Mouse (Mus musculus) embryonic fibroblast, embryonic 13.5 days (primary cell): ENCODE measurements around the gene Prkacb. TPM values are rescaled to one million over a fixed set of nuclear protein-coding genes. Genes with fewer than 3 reads are reported as not detected.

Experiments
- H3K27ac ChIP-seq: 2 replicates; pipeline ENCODE4 v1.5.1; 2012; ENCODE audit warnings: low read length, control low read depth, inconsistent platforms; ENCODE audit not compliant: insufficient read depth
- H3K4me1 ChIP-seq: 2 replicates; pipeline ENCODE4 v1.6.1; 2011; ENCODE audit warnings: low read length; ENCODE audit not compliant: control insufficient read depth, insufficient read depth
- H3K4me3 ChIP-seq: 2 replicates; pipeline ENCODE4 v1.5.1; 2011; ENCODE audit warnings: mild to moderate bottlenecking, control low read depth, low read length; ENCODE audit not compliant: insufficient read depth
- CTCF ChIP-seq: IDR thresholded peaks from 2 replicates; pipeline ENCODE4 v1.5.1; 2011; ENCODE audit warnings: mild to moderate bottlenecking, control low read depth, low read length, moderate library complexity, borderline replicate concordance; ENCODE audit not compliant: insufficient read depth
- POLR2A ChIP-seq: IDR thresholded peaks from 2 replicates; pipeline ENCODE4 v1.6.1; 2011; ENCODE audit warnings: low read depth, mild to moderate bottlenecking, control low read depth, low read length, moderate library complexity
- polyA plus RNA-seq: library from polyadenylated mRNA; stranded (reverse); fragments of >200 nt; gene quantifications from 2 replicates; pipeline ENCODE4 v1.2.4, GENCODE M21; 2011; ENCODE audit warnings: low read depth; ENCODE audit not compliant: missing spikeins, insufficient read length

The Prkacb gene
- polyA plus RNA-seq, 1 experiment: 78.5 TPM

DNA sequence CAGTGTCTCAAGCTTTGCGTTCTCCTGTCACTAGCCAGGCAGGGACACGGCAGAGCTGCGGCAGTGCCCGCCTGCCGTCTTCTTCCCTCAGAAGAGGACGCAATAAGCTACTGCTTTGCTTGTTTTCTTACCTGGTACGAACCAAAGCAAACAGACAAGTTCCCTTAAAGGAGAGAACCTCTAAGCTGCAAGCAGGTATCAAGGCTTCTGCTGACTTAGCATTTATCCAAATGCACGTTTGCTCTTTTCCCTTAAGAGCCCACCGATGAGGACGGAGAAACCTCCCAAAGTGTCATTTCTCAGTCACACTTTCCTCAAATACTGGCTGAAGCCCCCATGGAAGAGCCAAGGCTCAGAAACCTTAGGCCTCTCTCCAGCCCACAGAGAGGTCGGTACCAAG lies 81.3 kb downstream of the Prkacb start:
- Histone ChIP-seq H3K4me3 (no peak overlapping the region), H3K4me1 (peaks cover 2% of the 10 kb centered on the region; the same call in 1 of the 2 replicates)
- TF ChIP-seq CTCF (no peak), POLR2A (no peak)

GRCm38 (mm10) chr3:146723037-146723436 lies 89.8 kb downstream of the Prkacb start:
- TF ChIP-seq POLR2A: no peak
- no peak for TF ChIP-seq CTCF

More for the DNA sequence above, 81.3 kb downstream of the Prkacb start:
- H3K27ac ChIP-seq: no peak overlapping the region

DNA sequence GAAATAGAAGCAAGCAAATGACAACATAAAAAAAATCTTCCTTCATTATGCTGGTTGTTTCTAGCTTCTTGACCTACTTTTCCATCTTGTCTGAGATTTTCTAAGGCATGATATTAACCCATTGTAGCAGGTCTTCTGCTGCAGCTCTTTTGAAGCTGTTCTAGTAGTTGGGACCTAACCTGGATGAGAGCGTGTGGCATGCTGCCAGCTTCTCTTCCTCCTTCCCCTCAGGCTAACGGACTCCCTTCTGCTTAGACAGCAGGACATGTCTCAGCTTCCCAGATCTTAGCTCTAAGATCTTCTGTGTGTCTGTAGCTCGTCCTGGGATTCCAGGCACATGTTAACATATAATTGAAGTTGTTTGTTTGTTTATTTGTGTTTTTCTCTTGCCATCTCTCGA lies 93.1 kb downstream of the Prkacb start:
- TF ChIP-seq CTCF: no peak
- no peak for TF ChIP-seq POLR2A
- Histone ChIP-seq H3K4me1 (no peaks in the 10 kb centered on the region; the same call in 1 of the 2 replicates), H3K27ac (no peak overlapping the region), H3K4me3 (no peak overlapping the region)

More at GRCm38 (mm10) chr3:146723037-146723436, 89.8 kb downstream of the Prkacb start:
- Histone ChIP-seq H3K4me3 (no peak overlapping the region), H3K4me1 (no peaks in the 10 kb centered on the region; the same call in 1 of the 2 replicates), H3K27ac (no peak overlapping the region)

GRCm38 (mm10) chr3:146718251-146718650 lies 94.5 kb downstream of the Prkacb start:
- TF ChIP-seq POLR2A: no peak
- no peak for TF ChIP-seq CTCF
- H3K27ac ChIP-seq: no peak overlapping the region
- H3K4me1 ChIP-seq: no peaks in the 10 kb centered on the region; the same call in 1 of the 2 replicates
- no peak overlapping the region for H3K4me3 ChIP-seq

DNA sequence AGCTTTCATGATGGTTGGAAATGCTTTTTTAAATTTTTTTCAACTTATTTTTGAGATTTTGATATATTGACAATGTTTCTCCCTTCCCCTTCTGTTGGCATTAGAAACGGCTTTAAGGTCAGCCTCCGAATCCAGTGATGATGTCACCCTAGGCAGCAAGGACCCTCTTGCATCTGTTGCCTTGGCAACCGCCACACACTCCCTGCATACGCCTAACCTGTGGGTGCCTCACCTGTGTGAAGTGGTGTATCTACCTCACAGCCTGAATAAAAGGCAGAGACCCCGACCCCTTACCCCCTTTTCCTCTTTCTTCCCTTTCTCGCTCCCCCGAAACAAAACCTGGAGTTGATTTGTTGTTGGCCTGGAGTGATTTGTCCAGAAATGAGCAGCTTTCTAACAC lies 100.5 kb downstream of the Prkacb start:
- H3K4me3 ChIP-seq: no peak overlapping the region
- TF ChIP-seq CTCF (no peak), POLR2A (no peak)
- H3K27ac ChIP-seq: no peak overlapping the region
- H3K4me1 ChIP-seq: peaks cover 2% of the 10 kb centered on the region

DNA sequence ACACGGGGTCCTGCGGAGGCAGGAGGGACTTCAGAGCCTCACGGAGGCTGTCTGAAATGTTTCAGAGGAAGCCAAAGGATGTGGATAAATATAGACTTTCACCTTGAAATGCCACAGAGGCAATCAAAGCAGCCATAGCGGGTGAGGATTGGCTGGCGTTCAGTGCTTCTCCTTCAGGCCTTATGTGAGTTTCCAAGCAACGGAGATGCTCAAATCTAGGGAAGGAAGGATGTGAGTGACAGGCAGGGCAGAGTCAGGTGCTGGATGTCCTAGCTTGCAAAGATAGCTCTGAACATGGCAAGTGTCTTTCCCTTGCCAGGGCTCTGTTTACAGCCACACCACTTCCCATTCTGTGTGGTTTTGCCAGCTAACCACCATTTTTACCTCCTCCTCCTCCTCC lies 101.2 kb downstream of the Prkacb start:
- no peak overlapping the region for H3K4me3 ChIP-seq
- TF ChIP-seq POLR2A: no peak
- no peak for TF ChIP-seq CTCF
- H3K4me1 ChIP-seq: peaks cover 2% of the 10 kb centered on the region
- H3K27ac ChIP-seq: no peak overlapping the region

- no peak for TF ChIP-seq CTCF
- TF ChIP-seq POLR2A: no peak
- Histone ChIP-seq H3K27ac (no peak overlapping the region), H3K4me3 (no peak overlapping the region), H3K4me1 (peaks cover 2% of the 10 kb centered on the region)
These were observed 101.7 kb downstream of the Prkacb start for GRCm38 (mm10) chr3:146711084-146711483.

DNA sequence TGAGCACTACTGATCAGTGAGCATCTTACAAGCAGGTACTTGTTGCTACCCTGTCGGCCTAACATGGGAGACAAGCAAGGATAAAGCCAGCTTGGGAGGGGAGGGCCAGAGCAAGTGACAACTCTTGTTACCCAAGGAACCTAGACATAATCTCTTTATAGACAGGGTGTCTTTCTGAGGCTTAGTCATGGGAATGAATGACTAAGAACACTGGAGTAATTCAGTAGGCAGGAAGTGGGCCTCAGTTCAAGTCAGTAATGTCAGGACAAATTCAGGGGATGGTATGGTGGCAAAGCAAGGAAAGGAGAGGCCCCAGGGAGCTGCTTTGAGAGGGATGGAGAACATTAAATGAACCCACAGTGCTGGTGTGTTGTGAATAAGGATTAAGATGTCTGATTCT lies 103.7 kb downstream of the Prkacb start:
- no peak overlapping the region for H3K27ac ChIP-seq

GRCm38 (mm10) chr3:146708381-146708780 lies 104.4 kb downstream of the Prkacb start:
- Histone ChIP-seq H3K4me1 (peaks cover 2% of the 10 kb centered on the region), H3K27ac (no peak overlapping the region), H3K4me3 (no peak overlapping the region)
- TF ChIP-seq POLR2A (no peak), CTCF (no peak)

More for the DNA sequence above, 103.7 kb downstream of the Prkacb start:
- Histone ChIP-seq H3K4me1 (peaks cover 2% of the 10 kb centered on the region), H3K4me3 (no peak overlapping the region)
- TF ChIP-seq CTCF (no peak), POLR2A (no peak)

DNA sequence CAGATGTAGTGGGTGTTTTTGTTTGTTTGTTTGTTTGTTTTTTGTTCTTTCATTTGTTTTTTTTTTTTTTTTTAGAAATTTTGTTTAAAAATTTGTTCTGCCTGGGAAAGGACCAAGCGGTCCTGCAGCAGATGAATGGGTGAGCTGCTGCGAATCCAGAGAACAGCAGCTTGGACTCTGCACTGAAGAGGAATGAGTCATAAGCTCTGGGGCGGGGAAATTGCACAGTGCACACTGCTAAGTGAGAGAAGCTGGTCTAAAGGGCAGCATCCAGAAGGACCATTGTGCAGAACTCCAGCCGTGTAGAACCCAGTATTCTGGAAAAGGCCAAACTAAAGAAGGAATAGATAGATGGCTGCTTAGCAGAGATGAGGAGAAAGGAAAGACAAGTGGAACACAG lies 108.7 kb downstream of the Prkacb start:
- TF ChIP-seq CTCF: no peak
- TF ChIP-seq POLR2A: no peak
- Histone ChIP-seq H3K4me1 (peaks cover 2% of the 10 kb centered on the region; the same call in 1 of the 2 replicates), H3K4me3 (no peak overlapping the region), H3K27ac (no peak overlapping the region)
